Mouse (Mus musculus): ENCODE measurements around the gene Slc17a5. TPM values are rescaled to one million over a fixed set of nuclear protein-coding genes. Genes with fewer than 3 reads are reported as not detected.
A peak's percentile ranks its signal among the peaks of the same experiment; 100 is the strongest.

Slc17a5 gene
- total and polyA plus RNA-seq, 3 experiments: 1.5 to 11.6 (median 8.6) TPM

- ATAC-seq (ENCODE audit: extremely low read depth, insufficient number of reproducible peaks, low FRiP score, poor library complexity, severe bottlenecking) (peak; percentile 94), DNase-seq (ENCODE audit: low spot score) (no peak)
- H3K9me3 ChIP-seq (replicated peaks): no peaks in the 10 kb centered on the region
- no peak for TF ChIP-seq GATA1 (IDR thresholded peaks at IDR 0.05; ENCODE audit: borderline replicate concordance, low read length)
- peak; percentile 84 for TF ChIP-seq TAL1 (conservative IDR thresholded peaks at IDR 0.05; ENCODE audit: low read depth, low read length)
- peaks cover 41% of the 10 kb centered on the region for H3K4me1 ChIP-seq (ENCODE audit: insufficient read depth, low read depth, low read length)
- H3K4me3 ChIP-seq (ENCODE audit: low read depth, low read length): peak overlapping the region; percentile 57; the same call in 1 of the 2 replicates
- H3K36me3 ChIP-seq (replicated peaks): no peaks in the 10 kb centered on the region
- peaks cover 24% of the 10 kb centered on the region for H3K27me3 ChIP-seq (ENCODE audit: insufficient read depth, low read length)
Measured at GRCm38 (mm10) chr9:78506002-78506721, 81.7 kb downstream of the Slc17a5 start.

- H3K27me3 ChIP-seq (ENCODE audit: insufficient read depth, low read length): peaks cover 27% of the 10 kb centered on the region
- H3K4me1 ChIP-seq (ENCODE audit: insufficient read depth, low read depth, low read length): peaks cover 41% of the 10 kb centered on the region
- DNase-seq (ENCODE audit: low spot score): no peak
- H3K4me3 ChIP-seq (ENCODE audit: low read depth, low read length): no peak overlapping the region
- H3K9me3 ChIP-seq (replicated peaks): no peaks in the 10 kb centered on the region
- ATAC-seq (ENCODE audit: extremely low read depth, insufficient number of reproducible peaks, low FRiP score, poor library complexity, severe bottlenecking): no peak
- H3K36me3 ChIP-seq (replicated peaks): no peaks in the 10 kb centered on the region
- TF ChIP-seq CTCF (IDR thresholded peaks at IDR 0.05; ENCODE audit: low read depth, low read length): no peak
- no peak for TF ChIP-seq GATA1 (IDR thresholded peaks at IDR 0.05; ENCODE audit: borderline replicate concordance, low read length)
- TF ChIP-seq POLR2AphosphoS5 (IDR thresholded peaks at IDR 0.05; ENCODE audit: insufficient replicate concordance, low read depth, low read length): no peak
- no peak for TF ChIP-seq TAL1 (conservative IDR thresholded peaks at IDR 0.05; ENCODE audit: low read depth, low read length)
- no peak for TF ChIP-seq GATA2 (IDR thresholded peaks at IDR 0.05; ENCODE audit: borderline replicate concordance, low read depth, low read length)
Measured at GRCm38 (mm10) chr9:78505223-78505622, 82.6 kb downstream of the Slc17a5 start.

DNA sequence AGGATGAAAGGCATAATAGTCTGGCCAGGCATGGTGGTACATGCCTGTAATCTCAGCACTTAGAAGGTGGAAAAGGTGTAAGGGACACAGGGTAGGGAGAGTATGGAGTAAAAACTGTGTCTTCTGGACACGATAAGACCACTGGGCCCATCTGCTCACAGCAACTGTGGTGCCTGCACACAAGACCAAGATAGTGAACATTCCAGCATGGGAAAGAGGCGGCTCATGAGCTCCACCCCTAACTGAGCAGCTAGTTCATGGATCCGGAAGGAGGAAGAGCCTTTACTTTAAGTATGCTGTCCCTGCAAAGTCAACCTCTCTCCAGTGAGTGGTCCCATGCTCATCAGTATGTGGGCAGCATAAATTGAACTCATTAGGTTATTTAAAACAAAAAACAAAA, 83.2 kb downstream of the Slc17a5 start:
- Histone ChIP-seq H3K4me1 (ENCODE audit: insufficient read depth, low read depth, low read length) (peaks cover 41% of the 10 kb centered on the region), H3K27me3 (ENCODE audit: insufficient read depth, low read length) (peaks cover 27% of the 10 kb centered on the region), H3K4me3 (ENCODE audit: low read depth, low read length) (no peak overlapping the region), H3K9me3 (replicated peaks) (no peaks in the 10 kb centered on the region), H3K36me3 (replicated peaks) (no peaks in the 10 kb centered on the region)
- TF ChIP-seq TAL1 (conservative IDR thresholded peaks at IDR 0.05; ENCODE audit: low read depth, low read length) (no peak), CTCF (IDR thresholded peaks at IDR 0.05; ENCODE audit: low read depth, low read length) (no peak)
- ATAC-seq (ENCODE audit: extremely low read depth, insufficient number of reproducible peaks, low FRiP score, poor library complexity, severe bottlenecking): no peak
- DNase-seq (ENCODE audit: low spot score): no peak

GRCm38 (mm10) chr9:78504133-78504532, 83.7 kb downstream of the Slc17a5 start:
- no peak for TF ChIP-seq GATA1 (IDR thresholded peaks at IDR 0.05; ENCODE audit: borderline replicate concordance, low read length)
- no peak for TF ChIP-seq GATA2 (IDR thresholded peaks at IDR 0.05; ENCODE audit: borderline replicate concordance, low read depth, low read length)
- TF ChIP-seq CTCF (IDR thresholded peaks at IDR 0.05; ENCODE audit: low read depth, low read length): no peak
- TF ChIP-seq POLR2AphosphoS5 (IDR thresholded peaks at IDR 0.05; ENCODE audit: insufficient replicate concordance, low read depth, low read length): no peak
- no peak for TF ChIP-seq TAL1 (conservative IDR thresholded peaks at IDR 0.05; ENCODE audit: low read depth, low read length)

GRCm38 (mm10) chr9:78503223-78504079, 84.4 kb downstream of the Slc17a5 start:
- Histone ChIP-seq H3K9me3 (replicated peaks) (no peaks in the 10 kb centered on the region), H3K27me3 (ENCODE audit: insufficient read depth, low read length) (peaks cover 27% of the 10 kb centered on the region), H3K36me3 (replicated peaks) (no peaks in the 10 kb centered on the region), H3K4me1 (ENCODE audit: insufficient read depth, low read depth, low read length) (peaks cover 35% of the 10 kb centered on the region), H3K4me3 (ENCODE audit: low read depth, low read length) (no peak overlapping the region)
- DNase-seq (ENCODE audit: low spot score) (no peak), ATAC-seq (ENCODE audit: extremely low read depth, insufficient number of reproducible peaks, low FRiP score, poor library complexity, severe bottlenecking) (no peak)
- TF ChIP-seq POLR2AphosphoS5 (IDR thresholded peaks at IDR 0.05; ENCODE audit: insufficient replicate concordance, low read depth, low read length): no peak
- no peak for TF ChIP-seq GATA1 (IDR thresholded peaks at IDR 0.05; ENCODE audit: borderline replicate concordance, low read length)

More at GRCm38 (mm10) chr9:78504133-78504532, 83.7 kb downstream of the Slc17a5 start:
- Histone ChIP-seq H3K4me1 (ENCODE audit: insufficient read depth, low read depth, low read length) (peaks cover 41% of the 10 kb centered on the region), H3K9me3 (replicated peaks) (no peaks in the 10 kb centered on the region), H3K36me3 (replicated peaks) (no peaks in the 10 kb centered on the region), H3K27me3 (ENCODE audit: insufficient read depth, low read length) (peaks cover 27% of the 10 kb centered on the region), H3K4me3 (ENCODE audit: low read depth, low read length) (no peak overlapping the region)
- ATAC-seq (ENCODE audit: extremely low read depth, insufficient number of reproducible peaks, low FRiP score, poor library complexity, severe bottlenecking): no peak
- DNase-seq (ENCODE audit: low spot score): no peak

DNA sequence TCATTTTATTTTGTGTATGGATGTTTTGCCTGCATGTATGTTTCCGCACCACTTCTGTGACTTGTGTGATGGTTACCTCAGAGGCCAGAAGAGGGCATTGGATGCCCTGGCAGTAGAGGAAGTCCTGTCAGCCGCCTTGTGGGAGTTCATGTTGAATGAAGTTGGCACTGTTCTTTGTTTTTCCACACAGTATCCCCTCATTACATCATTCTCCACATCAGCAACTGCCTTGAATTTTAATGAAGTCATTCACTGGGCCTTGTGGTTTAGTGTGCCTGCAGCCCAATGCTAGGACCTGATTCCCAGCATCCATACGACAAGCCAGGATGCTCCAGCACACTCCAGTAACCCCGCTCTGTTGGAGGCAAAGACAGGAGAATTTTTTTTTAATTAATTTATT, 86.6 kb downstream of the Slc17a5 start:
- ATAC-seq (ENCODE audit: extremely low read depth, insufficient number of reproducible peaks, low FRiP score, poor library complexity, severe bottlenecking): no peak
- Histone ChIP-seq H3K27me3 (ENCODE audit: insufficient read depth, low read length) (peaks cover 23% of the 10 kb centered on the region), H3K9me3 (replicated peaks) (no peaks in the 10 kb centered on the region), H3K36me3 (replicated peaks) (no peaks in the 10 kb centered on the region), H3K4me3 (ENCODE audit: low read depth, low read length) (no peak overlapping the region), H3K4me1 (ENCODE audit: insufficient read depth, low read depth, low read length) (peaks cover 17% of the 10 kb centered on the region)
- no peak for DNase-seq (ENCODE audit: low spot score)
- TF ChIP-seq GATA1 (IDR thresholded peaks at IDR 0.05; ENCODE audit: borderline replicate concordance, low read length) (no peak), POLR2AphosphoS5 (IDR thresholded peaks at IDR 0.05; ENCODE audit: insufficient replicate concordance, low read depth, low read length) (no peak), TAL1 (conservative IDR thresholded peaks at IDR 0.05; ENCODE audit: low read depth, low read length) (no peak), CTCF (IDR thresholded peaks at IDR 0.05; ENCODE audit: low read depth, low read length) (no peak), GATA2 (IDR thresholded peaks at IDR 0.05; ENCODE audit: borderline replicate concordance, low read depth, low read length) (no peak)
